Mouse (Mus musculus) kidney, adult 2 months (tissue): ENCODE measurements around the gene Vmn1r24. TPM values are rescaled to one million over a fixed set of nuclear protein-coding genes. Genes with fewer than 3 reads are reported as not detected.
"Not testable (repeated sequence)": the region's sequence is repeated elsewhere in the genome, so short reads cannot be mapped to it uniquely, and the experiment has no call there.

ENCODE experiments used
- DNase-seq: peaks from one replicate; pipeline ENCODE4 v3.0.0; 2021
- H3K27ac ChIP-seq: fragments of 200-500 bp; 2 replicates; pipeline ENCODE4 v1.5.1; 2012; ENCODE audit warnings: low read depth, low read length, control low read depth, inconsistent platforms; ENCODE audit not compliant: insufficient read depth
- H3K27me3 ChIP-seq: fragments of 200-500 bp; replicated peaks from 2 replicates; pipeline ENCODE4 v1.6.1; 2012; ENCODE audit warnings: mild to moderate bottlenecking, moderate library complexity, low read length, inconsistent platforms; ENCODE audit not compliant: control insufficient read depth, insufficient read depth
- H3K36me3 ChIP-seq: fragments of 200-500 bp; 2 replicates; pipeline ENCODE4 v1.6.1; 2012; ENCODE audit warnings: mild to moderate bottlenecking, moderate library complexity, low read length, inconsistent platforms; ENCODE audit not compliant: control insufficient read depth, insufficient read depth
- H3K4me1 ChIP-seq: fragments of 200-500 bp; 2 replicates; pipeline ENCODE4 v1.6.1; 2011; ENCODE audit warnings: low read length; ENCODE audit not compliant: control insufficient read depth, insufficient read depth
- H3K4me3 ChIP-seq: fragments of 200-500 bp; 2 replicates; pipeline ENCODE4 v1.5.1; 2011; ENCODE audit warnings: mild to moderate bottlenecking, low read depth, low read length, control low read depth; ENCODE audit not compliant: insufficient read depth
- CTCF ChIP-seq: fragments of 200-500 bp; conservative IDR thresholded peaks from 2 replicates; pipeline ENCODE4 v1.5.1; 2011; ENCODE audit warnings: low read depth, mild to moderate bottlenecking, control low read depth, low read length, moderate library complexity, mixed read lengths; ENCODE audit not compliant: insufficient read depth, insufficient read length
- POLR2A ChIP-seq: fragments of 200-500 bp; IDR thresholded peaks from one replicate; pipeline ENCODE4 v1.6.1; 2011; ENCODE audit warnings: low read depth, low read length, control low read depth
- WGBS: fragments of 180-500 bp; shearing (Covaris S2); methylation state at CpG from one replicate; pipeline ENCODE4 v1.1.7; 2018; 5-methylcytosine and 5-hydroxymethylcytosine counted together
- polyA plus RNA-seq: library from polyadenylated mRNA; depleted of rRNA; stranded (reverse); fragments of >200 nt; gene quantifications from 2 replicates; pipeline ENCODE4 v1.2.3, GENCODE M21; 2012; rRNA removed

The Vmn1r24 gene
- not detected in 2 replicates for polyA plus RNA-seq

- H3K36me3 ChIP-seq, DNase-seq, H3K27ac ChIP-seq, H3K27me3 ChIP-seq, H3K4me3 ChIP-seq, H3K4me1 ChIP-seq: not testable (repeated sequence)
- WGBS = 78% methylated on average over 1 of the region's 1 CpGs
These were observed at the start of gene Vmn1r24 for GRCm38 (mm10) chr6:57961403-57961802. TSS of gene Vmn1r24 (minus strand) at chr6:57961503.

DNA sequence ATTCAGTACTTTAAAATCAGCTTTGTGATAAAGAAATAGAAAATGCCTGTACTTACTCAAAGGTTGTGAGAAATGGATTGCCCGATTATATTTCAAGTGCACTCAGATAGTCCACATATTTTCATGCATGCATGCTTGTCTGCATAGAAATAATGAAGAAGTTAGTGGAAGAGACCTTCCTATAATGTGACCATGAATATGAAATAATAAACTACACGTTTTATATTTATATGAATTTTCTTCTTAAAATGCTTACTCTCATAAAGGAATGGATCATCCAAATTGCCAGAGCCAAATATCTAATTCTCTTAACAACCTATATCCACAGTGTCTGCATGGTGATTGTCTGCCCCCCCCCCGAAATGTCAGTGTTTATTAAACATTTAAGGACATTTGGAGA, 19.4 kb upstream of the Vmn1r24 start, which contains the start of gene Vmn1r25:
TSS of gene Vmn1r25 (minus strand) at position 101 of the 400 bp plus-strand sequence.
- no peak for DNase-seq
- WGBS = 58% methylated on average over 3 of the region's 3 CpGs
- TF ChIP-seq POLR2A = no peak
- no peak for TF ChIP-seq CTCF

GRCm38 (mm10) chr6:57926738-57927137, 34.6 kb downstream of the Vmn1r24 start, which contains the start of gene Vmn1r23:
TSS of gene Vmn1r23 (minus strand) at chr6:57926838.
- WGBS = 87% methylated on average over 1 of the region's 1 CpGs
- Histone ChIP-seq H3K4me3 (no peak within 1 kb of the TSS), H3K36me3 (no peaks in the 10 kb centered on the region), H3K4me1 (no peaks in the 10 kb centered on the region), H3K27me3 (no peaks in the 10 kb centered on the region), H3K27ac (no peak within 1 kb of the TSS)
- DNase-seq = no peak
- TF ChIP-seq CTCF = no peak
- TF ChIP-seq POLR2A = no peak

More for the DNA sequence above, 19.4 kb upstream of the Vmn1r24 start, which contains the start of gene Vmn1r25:
- no peak within 1 kb of the TSS for H3K27ac ChIP-seq
- no peaks in the 10 kb centered on the region for H3K4me1 ChIP-seq
- H3K4me3 ChIP-seq = no peak within 1 kb of the TSS
- no peaks in the 10 kb centered on the region for H3K27me3 ChIP-seq
- H3K36me3 ChIP-seq = no peaks in the 10 kb centered on the region

GRCm38 (mm10) chr6:57907928-57908327, 53.4 kb downstream of the Vmn1r24 start, which contains the start of gene Vmn1r22:
TSS of gene Vmn1r22 (minus strand) at chr6:57908028.
- no peak within 1 kb of the TSS for H3K4me3 ChIP-seq
- TF ChIP-seq POLR2A (no peak), CTCF (no peak)
- H3K36me3 ChIP-seq = no peaks in the 10 kb centered on the region
- 76% methylated on average over 1 of the region's 1 CpGs for WGBS
- H3K27me3 ChIP-seq = no peaks in the 10 kb centered on the region
- no peaks in the 10 kb centered on the region for H3K4me1 ChIP-seq
- DNase-seq = no peak
- H3K27ac ChIP-seq = no peak within 1 kb of the TSS

Other genes starting within 250 kb of the Vmn1r24 start
- 6.6 and 9.1 TPM in 2 replicates for gene Vopp1, start 136.3 kb downstream of the Vmn1r24 start, polyA plus RNA-seq
- not detected in 2 replicates for gene Vmn1r21, start 111.2 kb downstream of the Vmn1r24 start, polyA plus RNA-seq
- not detected in 2 replicates for gene Vmn1r22, start 53.5 kb downstream of the Vmn1r24 start, polyA plus RNA-seq
- not detected in 2 replicates for gene Vmn1r23, start 34.7 kb downstream of the Vmn1r24 start, polyA plus RNA-seq
- gene Vmn1r25, start 19.3 kb upstream of the Vmn1r24 start, polyA plus RNA-seq = not detected in 2 replicates
- gene Vmn1r26, start 53.7 kb upstream of the Vmn1r24 start, polyA plus RNA-seq = not detected in 2 replicates